Mouse (Mus musculus) layer of hippocampus, adult 9-11 months (tissue): ENCODE results near the gene Tpbgl.
A peak's percentile ranks its signal among the peaks of the same experiment; 100 is the strongest.

ENCODE experiments used
- DNase-seq: peaks from one replicate; pipeline ENCODE4 v3.0.0; 2022

Gene Tpbgl

GRCm38 (mm10) chr7:99626376-99627270 lies at the start of gene Tpbgl:
Gene Tpbgl, minus strand, starts transcription at chr7:99627103.
- peak; percentile 21 for DNase-seq

- peak; percentile 92 for DNase-seq
Measured at GRCm38 (mm10) chr7:99674890-99675289, 48.0 kb upstream of the Tpbgl start.

- DNase-seq: peak; percentile 69
Measured at GRCm38 (mm10) chr7:99674209-99674608, 47.3 kb upstream of the Tpbgl start.

GRCm38 (mm10) chr7:99673188-99673587 lies 46.3 kb upstream of the Tpbgl start:
- no peak for DNase-seq

GRCm38 (mm10) chr7:99671544-99672435 lies 44.9 kb upstream of the Tpbgl start:
- no peak for DNase-seq

GRCm38 (mm10) chr7:99670915-99671314 lies 44.0 kb upstream of the Tpbgl start:
- DNase-seq: no peak

- DNase-seq: peak; percentile 72
Measured at GRCm38 (mm10) chr7:99668802-99669201, 41.9 kb upstream of the Tpbgl start.

- no peak for DNase-seq
Measured at GRCm38 (mm10) chr7:99667096-99667495, 40.2 kb upstream of the Tpbgl start.

- DNase-seq: no peak
Measured at GRCm38 (mm10) chr7:99665731-99666452, 39.0 kb upstream of the Tpbgl start.

- peak; percentile 51 for DNase-seq
Measured at GRCm38 (mm10) chr7:99664571-99665485, 37.9 kb upstream of the Tpbgl start.

- no peak for DNase-seq
Measured at GRCm38 (mm10) chr7:99663507-99664220, 36.8 kb upstream of the Tpbgl start.

GRCm38 (mm10) chr7:99662311-99662710 lies 35.4 kb upstream of the Tpbgl start:
- no peak for DNase-seq

GRCm38 (mm10) chr7:99661571-99662230 lies 34.8 kb upstream of the Tpbgl start:
- no peak for DNase-seq

GRCm38 (mm10) chr7:99661071-99661470 lies 34.2 kb upstream of the Tpbgl start:
- DNase-seq: no peak

- peak; percentile 78 for DNase-seq
Measured at GRCm38 (mm10) chr7:99659379-99660029, 32.6 kb upstream of the Tpbgl start.

- no peak for DNase-seq
Measured at GRCm38 (mm10) chr7:99654244-99654643, 27.3 kb upstream of the Tpbgl start.

GRCm38 (mm10) chr7:99649585-99649984 lies 22.7 kb upstream of the Tpbgl start:
- DNase-seq: no peak

GRCm38 (mm10) chr7:99648623-99649022 lies 21.7 kb upstream of the Tpbgl start:
- no peak for DNase-seq

- no peak for DNase-seq
Measured at GRCm38 (mm10) chr7:99644701-99645100, 17.8 kb upstream of the Tpbgl start.

GRCm38 (mm10) chr7:99642078-99642477 lies 15.2 kb upstream of the Tpbgl start:
- DNase-seq: no peak
